In the genomic region with DNA sequence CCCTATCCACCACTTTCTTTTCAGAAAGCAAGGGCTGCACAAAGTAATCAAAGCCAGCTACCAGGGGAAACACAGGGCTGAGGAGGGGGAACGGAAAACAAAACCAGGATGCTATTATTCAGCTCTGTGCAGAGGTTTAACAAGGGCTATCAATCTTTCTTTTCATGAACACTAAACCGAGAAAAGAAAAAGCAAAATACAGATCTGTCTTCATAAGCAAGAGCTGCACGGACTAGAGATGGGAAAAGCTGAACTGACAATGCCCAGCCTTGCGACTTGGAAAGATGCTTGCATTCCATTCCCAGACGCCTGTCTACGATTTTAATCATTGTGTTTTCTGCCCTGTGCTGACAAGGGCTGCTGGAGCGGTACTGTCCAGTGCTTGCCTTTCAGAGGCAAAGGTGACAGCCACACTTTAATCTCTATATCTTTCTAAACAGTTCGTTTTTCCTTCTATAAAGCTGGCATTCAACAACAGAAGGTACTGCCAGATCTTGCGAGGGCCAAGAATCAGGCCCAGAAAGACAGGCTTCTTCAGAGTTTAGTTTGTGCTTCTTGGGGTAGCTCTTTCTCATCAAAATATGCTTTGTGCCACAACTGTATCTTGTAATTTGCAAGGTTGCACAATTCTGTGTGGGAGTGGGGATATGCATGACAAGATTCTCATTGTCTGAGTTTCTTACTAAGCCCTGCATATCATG, we compare ENCODE assay signal across 15 mouse cellular contexts.
DNase-seq lines count a peak whose midpoint lies in the region; ATAC-seq lines count a peak whose summit lies in the region.
"Had no signal": no experiment of that assay in that cellular context is flagged by ENCODE, and none has a peak within 500 bp of the region (broad histone marks: within the 10 kb centered on the region; RNA-seq: fewer than 3 reads in every experiment).

No protein-coding gene starts in this region.

- peak overlapping the region; percentile 50; the same call in 1 of the 2 replicates for H3K27ac ChIP-seq in lung, embryonic 16.5 days (ENCODE audit: low read length)
- 0 out of 2 replicates have a peak overlapping the region, but pooled peaks have one; percentile 3 for H3K27ac ChIP-seq in forebrain, embryonic 14.5 days (ENCODE audit: low read depth, low read length)
- peak overlapping the region; percentile 66; the same call in 1 of the 2 replicates for H3K27ac ChIP-seq in limb, embryonic 10.5 days
- H3K27ac ChIP-seq in neural tube, embryonic 15.5 days (replicated peaks), result peak overlapping the region; percentile 48
- H3K27ac ChIP-seq: liver, embryonic 15.5 days had no signal

- H3K4me2 ChIP-seq in lung, embryonic 16.5 days (ENCODE audit: low read depth, low read length), result peak overlapping the region; percentile 34
- H3K4me2 ChIP-seq in forebrain, embryonic 14.5 days (ENCODE audit: low read length), result peak overlapping the region; percentile 26
- H3K4me2 ChIP-seq in neural tube, embryonic 15.5 days, result peak overlapping the region; percentile 33
- H3K4me2 ChIP-seq: liver, embryonic 15.5 days had no signal

- no peaks in the 10 kb centered on the region for H3K9me3 ChIP-seq in lung, embryonic 16.5 days (ENCODE audit: control insufficient read depth, low read length)
- no peaks in the 10 kb centered on the region for H3K9me3 ChIP-seq in forebrain, embryonic 14.5 days (replicated peaks; ENCODE audit: control insufficient read depth, low read length)
- H3K9me3 ChIP-seq in limb, embryonic 10.5 days (replicated peaks), result no peaks in the 10 kb centered on the region
- no peaks in the 10 kb centered on the region for H3K9me3 ChIP-seq in neural tube, embryonic 15.5 days (replicated peaks)
- H3K9me3 ChIP-seq: liver, embryonic 15.5 days had no signal

- no peak overlapping the region for H3K9ac ChIP-seq in lung, embryonic 16.5 days (ENCODE audit: low read length)
- peak overlapping the region; percentile 37; the same call in 1 of the 2 replicates for H3K9ac ChIP-seq in forebrain, embryonic 14.5 days (ENCODE audit: low read length)
- no peak overlapping the region for H3K9ac ChIP-seq in neural tube, embryonic 15.5 days (replicated peaks)
- H3K9ac ChIP-seq: liver, embryonic 15.5 days had no signal

- H3K4me1 ChIP-seq in lung, embryonic 16.5 days (replicated peaks; ENCODE audit: control insufficient read depth, insufficient read depth, low read length), result peaks cover 3% of the 10 kb centered on the region
- peaks cover 5% of the 10 kb centered on the region; the same call in 1 of the 2 replicates for H3K4me1 ChIP-seq in forebrain, embryonic 14.5 days (ENCODE audit: control insufficient read depth, insufficient read depth, low read length)
- H3K4me1 ChIP-seq in limb, embryonic 10.5 days, result peaks cover 6% of the 10 kb centered on the region; the same call in 1 of the 2 replicates
- peaks cover 7% of the 10 kb centered on the region for H3K4me1 ChIP-seq in neural tube, embryonic 15.5 days
- H3K4me1 ChIP-seq: liver, embryonic 15.5 days had no signal

- no peaks in the 10 kb centered on the region for H3K36me3 ChIP-seq in lung, embryonic 16.5 days (ENCODE audit: control insufficient read depth, insufficient read depth, low read length)
- no peaks in the 10 kb centered on the region for H3K36me3 ChIP-seq in forebrain, embryonic 14.5 days (ENCODE audit: control insufficient read depth, insufficient read depth, low read length)
- no peaks in the 10 kb centered on the region for H3K36me3 ChIP-seq in limb, embryonic 10.5 days
- no peaks in the 10 kb centered on the region for H3K36me3 ChIP-seq in neural tube, embryonic 15.5 days
- H3K36me3 ChIP-seq: G1E; liver, embryonic 15.5 days had no signal

- no peak for DNase-seq in lung, postnatal 36 days
- peak; percentile 24 for DNase-seq in forebrain, embryonic 14.5 days (ENCODE audit: low spot score)
- DNase-seq in limb, embryonic 10.5 days (ENCODE audit: low spot score), result peak; percentile 30
- DNase-seq in MN1 (ENCODE audit: low spot score), result no peak
- no peak for DNase-seq in adrenal gland, postnatal 25 days
- no peak for DNase-seq in adipocyte (ENCODE audit: low spot score)
- DNase-seq: adrenal gland, postnatal 14 days; cerebellum, postnatal 36 days; heart, postnatal 14 days; layer of hippocampus, postnatal 36 days; spleen, adult 18-20 months had no signal

- no peaks in the 10 kb centered on the region for H3K27me3 ChIP-seq in lung, embryonic 16.5 days (ENCODE audit: control insufficient read depth, insufficient read depth, low read depth, low read length)
- no peaks in the 10 kb centered on the region for H3K27me3 ChIP-seq in forebrain, embryonic 14.5 days (replicated peaks; ENCODE audit: control insufficient read depth, insufficient read depth, low read length)
- H3K27me3 ChIP-seq in limb, embryonic 10.5 days (ENCODE audit: low read depth, poor library complexity, severe bottlenecking), result no peaks in the 10 kb centered on the region
- H3K27me3 ChIP-seq in neural tube, embryonic 15.5 days (replicated peaks), result no peaks in the 10 kb centered on the region
- H3K27me3 ChIP-seq: liver, embryonic 15.5 days had no signal

- ATAC-seq in lung, embryonic 16.5 days (ENCODE audit: low read depth), result peak; percentile 49
- ATAC-seq in forebrain, embryonic 14.5 days, result peak; percentile 37
- no peak; the same call in 1 of the 2 replicates for ATAC-seq in neural tube, embryonic 15.5 days (ENCODE audit: low FRiP score)

- H3K4me3 ChIP-seq in lung, embryonic 16.5 days (ENCODE audit: low read length), result no peak overlapping the region
- no peak overlapping the region for H3K4me3 ChIP-seq in forebrain, embryonic 14.5 days (ENCODE audit: low read depth, low read length)
- H3K4me3 ChIP-seq in limb, embryonic 10.5 days, result no peak overlapping the region
- no peak overlapping the region for H3K4me3 ChIP-seq in neural tube, embryonic 15.5 days (replicated peaks)
- H3K4me3 ChIP-seq: liver, embryonic 15.5 days had no signal

- WGBS in lung, embryonic 16.5 days, result 27% methylated on average over 9 of the region's 9 CpGs
- 17% methylated on average over 9 of the region's 9 CpGs for WGBS in forebrain, embryonic 14.5 days
- WGBS in limb, embryonic 10.5 days, result 51% methylated on average over 9 of the region's 9 CpGs
- WGBS in neural tube, embryonic 15.5 days, result 12% methylated on average over 9 of the region's 9 CpGs

Comparison
In these comparisons a context has a peak if more than half of its experiments do, and no peak if none do; other contexts are left out.
1. H3K27ac ChIP-seq: peak in every context shown above with its lines; median percentile 66 in limb, embryonic 10.5 days; 50 in lung, embryonic 16.5 days; 48 in neural tube, embryonic 15.5 days; 3 in forebrain, embryonic 14.5 days.
2. DNase-seq: peak in forebrain, embryonic 14.5 days (single experiment) and limb, embryonic 10.5 days (single experiment); none in lung, postnatal 36 days (single experiment), MN1 (single experiment), adrenal gland, postnatal 25 days (single experiment) and adipocyte (single experiment).
3. Peak in every context shown above with its lines, with median percentiles within 50 percentile points of each other: H3K4me2 ChIP-seq.